Mouse (Mus musculus) brain, embryonic 18.5 days (tissue): ENCODE results near the gene Uspl1.

Experiments
- DNase-seq: peaks from one replicate; pipeline ENCODE4 v3.0.0-alpha.2; 2012; ENCODE audit warnings: low read depth, low spot score

The Uspl1 gene

GRCm38 (mm10) chr5:149168051-149168450 is 16.1 kb upstream of the Uspl1 start:
- no peak for DNase-seq

GRCm38 (mm10) chr5:149168816-149169215 is 15.3 kb upstream of the Uspl1 start:
- DNase-seq, result no peak

- DNase-seq, result no peak
These were observed 13.1 kb upstream of the Uspl1 start for GRCm38 (mm10) chr5:149170841-149171588.

- no peak for DNase-seq
These were observed 11.9 kb upstream of the Uspl1 start for GRCm38 (mm10) chr5:149172246-149172645.

- DNase-seq, result no peak
These were observed 9.6 kb upstream of the Uspl1 start for GRCm38 (mm10) chr5:149174527-149174926.

GRCm38 (mm10) chr5:149175736-149176135 is 8.4 kb upstream of the Uspl1 start:
- DNase-seq, result no peak

- DNase-seq, result no peak
These were observed 6.1 kb upstream of the Uspl1 start for GRCm38 (mm10) chr5:149178095-149178494.

- no peak for DNase-seq
These were observed 4.3 kb upstream of the Uspl1 start for GRCm38 (mm10) chr5:149179826-149180225.

- no peak for DNase-seq
These were observed 1.8 kb upstream of the Uspl1 start for GRCm38 (mm10) chr5:149182186-149182870.

- DNase-seq, result no peak
These were observed 1.0 kb upstream of the Uspl1 start for GRCm38 (mm10) chr5:149183122-149183521.

- DNase-seq, result no peak
These were observed 438 bp upstream of the Uspl1 start for GRCm38 (mm10) chr5:149183721-149184103.

- no peak for DNase-seq
These were observed 665 bp downstream of the Uspl1 start for GRCm38 (mm10) chr5:149184844-149185186.

- no peak for DNase-seq
These were observed 1.7 kb downstream of the Uspl1 start for GRCm38 (mm10) chr5:149185806-149186205.

- DNase-seq, result no peak
These were observed 6.0 kb downstream of the Uspl1 start for GRCm38 (mm10) chr5:149190160-149190559.

GRCm38 (mm10) chr5:149196611-149197010 is 12.5 kb downstream of the Uspl1 start:
- DNase-seq, result no peak

GRCm38 (mm10) chr5:149198782-149199181 is 14.6 kb downstream of the Uspl1 start:
- no peak for DNase-seq

- no peak for DNase-seq
These were observed 18.8 kb downstream of the Uspl1 start for GRCm38 (mm10) chr5:149202941-149203340.

GRCm38 (mm10) chr5:149203796-149204375 is 19.7 kb downstream of the Uspl1 start:
- no peak for DNase-seq

- DNase-seq, result no peak
These were observed 20.7 kb downstream of the Uspl1 start for GRCm38 (mm10) chr5:149204822-149205221.

GRCm38 (mm10) chr5:149205265-149205664 is 21.1 kb downstream of the Uspl1 start:
- no peak for DNase-seq

GRCm38 (mm10) chr5:149206286-149206685 is 22.1 kb downstream of the Uspl1 start:
- no peak for DNase-seq

- no peak for DNase-seq
These were observed 23.5 kb downstream of the Uspl1 start for GRCm38 (mm10) chr5:149207661-149208060.

GRCm38 (mm10) chr5:149208776-149209175 is 24.6 kb downstream of the Uspl1 start:
- DNase-seq, result no peak
